Mouse (Mus musculus) urinary bladder, adult 2 months (tissue): ENCODE results near the gene Cacna1d. TPM values are rescaled to one million over a fixed set of nuclear protein-coding genes. Genes with fewer than 3 reads are reported as not detected.

Experiments
- DNase-seq: peaks from one replicate; pipeline ENCODE4 v3.0.0; 2022; ENCODE audit warnings: low spot score
- polyA plus RNA-seq: library from polyadenylated mRNA; depleted of rRNA; stranded (reverse); fragments of >200 nt; gene quantifications from 2 replicates; pipeline ENCODE4 v1.2.3, GENCODE M21; 2012

Cacna1d gene
- polyA plus RNA-seq, 1 experiment, result 2.7 TPM

DNA sequence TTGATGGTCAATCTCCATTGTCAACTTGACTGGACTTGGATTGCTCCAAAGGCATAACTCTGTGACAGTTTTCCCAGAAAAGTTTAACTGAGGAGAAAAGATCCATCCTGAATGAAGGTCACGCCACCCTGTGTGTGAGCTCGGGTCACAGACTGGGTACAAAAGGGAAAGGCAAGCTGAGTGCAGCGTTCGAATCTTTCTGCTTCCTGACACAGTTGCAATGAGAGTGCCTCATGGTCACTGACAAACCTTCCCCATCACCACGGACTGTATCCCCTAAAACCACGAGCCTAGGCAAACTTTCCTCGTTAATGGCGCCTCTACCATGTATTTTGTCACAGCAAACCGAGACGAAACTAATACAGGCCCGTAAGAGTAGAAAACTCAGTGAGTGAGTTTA, 325.2 kb downstream of the Cacna1d start:
- no peak for DNase-seq

DNA sequence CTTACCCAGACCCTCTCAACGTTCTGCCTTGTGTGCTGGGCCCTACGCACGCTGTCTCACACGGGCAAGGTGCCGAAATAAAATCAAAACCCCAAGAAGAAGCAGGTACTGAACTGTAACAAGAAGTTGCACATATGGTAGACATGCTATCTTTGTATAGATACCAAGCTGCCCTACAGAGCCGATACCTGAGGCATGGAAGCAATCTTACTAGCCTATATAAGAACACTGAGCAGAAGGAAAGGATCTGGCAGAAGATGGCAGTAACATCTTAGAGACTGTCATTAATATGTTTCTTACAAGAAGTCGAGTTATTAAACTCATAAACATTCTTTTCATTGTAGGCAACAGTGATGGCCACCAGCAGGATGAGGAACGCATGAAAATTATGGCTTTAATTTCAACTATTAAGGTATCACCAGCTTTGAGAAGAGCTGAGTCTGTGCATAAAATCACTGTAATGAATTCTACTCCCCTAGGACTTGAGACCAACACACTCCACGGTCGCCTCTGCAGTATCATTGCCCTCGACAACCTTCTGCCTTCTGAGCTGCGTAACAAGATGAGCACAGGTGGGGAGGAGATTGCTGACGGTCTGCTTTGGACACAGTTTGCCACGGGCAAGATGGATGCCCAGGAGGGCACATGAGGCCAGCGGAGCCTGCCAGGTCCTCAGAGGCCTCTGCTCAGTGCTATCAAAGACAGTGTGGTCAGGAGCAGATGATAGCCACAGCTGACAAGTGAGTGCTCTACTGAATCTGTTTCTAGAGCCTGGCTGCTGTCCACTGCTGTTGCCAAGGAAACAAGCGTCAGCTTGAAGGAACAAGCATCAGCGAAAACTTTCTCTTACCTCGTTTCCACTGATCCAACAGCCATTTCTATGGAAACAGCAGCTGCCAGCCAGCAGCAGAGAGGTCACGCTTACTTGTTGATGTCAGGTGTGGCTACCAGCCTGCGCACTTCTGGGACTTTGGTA, 327.2 kb downstream of the Cacna1d start:
- no peak for DNase-seq

DNA sequence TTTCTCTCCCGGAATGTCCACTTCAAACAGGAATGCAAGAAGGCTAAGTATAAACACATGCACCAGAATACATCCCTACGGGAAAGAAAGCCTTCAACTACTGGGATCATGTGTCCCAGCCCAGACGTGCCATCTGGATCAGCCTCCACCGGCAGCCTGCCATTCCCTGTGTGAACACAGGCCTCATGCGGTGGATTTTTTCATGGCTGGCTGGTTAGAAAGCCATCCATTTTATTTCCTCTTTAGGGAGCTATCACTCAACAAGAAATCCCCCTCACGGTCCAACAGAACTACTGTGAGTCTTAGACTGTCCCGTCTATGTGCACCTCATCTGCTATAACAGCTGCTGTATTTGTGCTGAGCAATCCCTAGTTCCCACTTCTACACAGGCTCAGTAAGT, 343.5 kb downstream of the Cacna1d start:
- no peak for DNase-seq

DNA sequence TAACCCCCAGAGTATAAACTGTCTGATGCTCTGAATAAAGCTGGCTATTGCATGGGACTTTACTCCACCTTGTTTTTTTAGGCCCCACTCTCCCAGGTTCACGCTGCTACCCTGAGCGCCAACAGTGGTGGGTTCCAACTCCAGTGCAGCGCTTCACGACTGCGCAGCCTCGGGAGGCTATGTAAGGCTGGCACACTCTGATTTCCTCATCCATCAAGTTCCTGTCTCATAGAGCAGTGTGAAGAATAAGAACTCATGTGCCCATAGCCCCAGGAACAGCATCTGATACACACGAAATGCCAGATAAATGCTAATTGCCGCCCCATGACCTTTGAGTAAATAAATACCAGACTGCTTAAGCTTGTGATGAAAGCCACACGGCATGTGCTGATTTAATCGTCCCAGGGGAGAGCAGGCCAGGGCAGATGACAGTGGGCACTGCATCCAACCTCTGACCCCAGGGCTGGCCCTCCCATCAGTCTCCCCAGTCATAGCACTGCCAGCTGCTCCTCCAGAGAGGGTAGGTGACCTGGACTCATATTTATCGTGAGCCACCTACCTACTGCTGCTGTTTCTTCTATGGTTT, 352.8 kb downstream of the Cacna1d start:
- no peak for DNase-seq

DNA sequence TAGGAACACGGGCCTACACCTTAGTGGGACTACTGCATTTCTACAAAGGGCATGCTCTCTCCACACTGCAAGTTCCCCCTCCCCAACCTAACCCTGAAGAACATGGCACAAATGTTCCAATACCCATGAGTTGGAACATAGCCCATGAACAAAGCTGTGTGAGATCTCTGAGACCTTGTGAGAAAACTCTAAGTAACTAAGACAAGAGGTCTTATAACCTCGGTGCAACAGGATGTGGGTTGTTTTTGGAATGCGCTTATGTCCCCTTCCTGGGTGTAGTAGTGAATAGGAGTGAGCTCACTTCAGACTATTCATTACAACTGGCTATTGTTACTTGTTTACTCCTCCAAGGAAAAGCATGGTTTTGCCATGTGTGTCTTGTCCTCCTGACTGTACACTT, 353.3 kb downstream of the Cacna1d start:
- no peak for DNase-seq

DNA sequence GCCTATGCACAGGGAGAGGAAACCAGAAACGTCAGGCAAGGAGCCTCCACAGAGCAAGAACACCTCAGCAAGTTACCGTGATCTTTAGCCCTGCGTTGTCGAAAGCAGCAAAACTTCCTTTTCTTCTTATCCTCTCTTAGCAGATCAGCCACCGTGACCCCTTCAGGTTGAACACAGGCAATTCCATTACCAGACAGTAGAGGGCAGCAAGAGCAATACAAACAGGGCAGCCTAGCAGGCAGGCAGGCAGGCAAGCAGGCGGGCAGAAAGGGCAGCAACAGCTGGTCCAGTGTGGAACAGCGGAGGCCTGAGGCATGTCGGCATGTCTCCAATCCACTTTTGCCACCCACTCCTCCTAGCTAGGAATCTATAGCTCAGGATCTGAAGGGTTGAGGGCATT, 354.3 kb downstream of the Cacna1d start:
- peak; percentile 31 for DNase-seq

DNA sequence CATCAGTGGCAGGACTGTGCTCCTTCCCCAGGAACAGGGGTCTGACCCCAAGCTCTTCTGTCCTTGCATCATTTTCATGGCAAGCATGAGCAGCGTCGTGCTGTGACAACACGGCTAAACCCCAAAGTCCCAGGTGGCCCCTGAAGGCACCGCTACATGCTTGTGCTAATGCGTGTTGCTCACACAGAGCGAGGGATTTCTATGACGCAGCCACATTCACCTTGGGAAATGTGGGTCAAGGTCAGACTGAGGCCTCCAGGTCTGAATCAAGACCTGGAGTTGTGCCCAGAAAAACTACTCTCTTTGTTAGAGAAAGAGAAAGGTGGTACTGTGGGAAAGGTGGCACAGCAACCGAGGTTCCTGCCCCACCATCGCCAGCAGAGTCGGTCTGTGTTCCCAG, 355.9 kb downstream of the Cacna1d start:
- DNase-seq, result no peak

DNA sequence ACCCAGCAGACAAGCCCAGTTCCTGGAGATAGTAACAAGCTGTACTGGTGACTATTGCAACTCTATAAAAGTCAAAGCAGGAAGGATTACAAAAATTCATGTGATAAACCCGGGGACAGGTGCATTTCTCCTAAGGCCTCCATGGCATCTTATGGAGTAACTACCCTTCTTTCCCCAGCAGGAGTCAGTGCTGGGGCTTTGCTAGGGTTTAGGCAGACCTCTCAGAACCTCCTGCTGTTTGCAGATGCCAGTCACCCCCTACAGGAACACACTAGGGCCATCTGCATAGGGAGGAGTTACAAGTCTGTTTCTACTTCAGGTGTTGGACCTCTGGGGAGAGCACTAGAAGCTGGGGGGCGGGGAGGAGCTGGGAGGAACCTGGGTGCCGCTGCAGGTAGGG, 357.6 kb downstream of the Cacna1d start:
- DNase-seq, result no peak

DNA sequence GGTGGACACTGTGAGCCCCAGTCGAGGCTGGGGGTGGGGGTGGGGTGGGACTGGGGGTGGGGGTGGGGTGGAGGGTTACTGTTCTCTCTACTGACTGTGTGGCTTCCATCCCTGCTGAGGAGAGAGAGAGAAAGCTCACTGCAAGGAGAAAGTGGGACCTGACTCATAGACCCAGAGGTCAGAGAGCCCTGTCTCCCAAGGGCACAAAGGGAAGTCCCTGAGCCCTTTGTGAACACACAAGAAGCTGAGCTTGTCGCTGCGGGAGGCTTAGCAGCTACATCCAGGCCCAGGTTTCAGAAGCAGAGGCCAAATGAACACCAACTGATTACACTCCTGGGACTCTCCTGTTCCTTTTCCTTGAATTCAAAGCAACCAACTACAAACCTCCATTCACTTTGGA, 360.0 kb downstream of the Cacna1d start:
- no peak for DNase-seq

DNA sequence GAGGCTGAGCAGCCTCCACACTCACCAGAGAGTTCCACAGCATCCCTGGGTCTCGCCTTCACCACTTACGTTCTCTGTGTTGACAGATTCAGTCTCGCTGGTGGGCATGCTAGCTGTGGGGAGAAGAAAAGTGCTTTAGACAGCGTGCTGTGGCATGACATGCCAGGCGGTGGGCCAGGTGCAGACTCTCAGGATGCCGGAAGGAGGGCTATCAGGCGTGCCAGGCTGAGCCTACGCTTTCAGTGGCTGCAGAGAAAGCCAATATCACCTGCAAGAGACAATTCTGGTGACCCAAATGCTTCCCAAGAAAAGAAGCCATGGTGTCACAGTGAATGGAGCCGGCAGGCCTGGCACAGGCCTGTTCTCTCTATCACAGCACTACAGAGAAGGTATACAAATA, 361.2 kb downstream of the Cacna1d start:
- no peak for DNase-seq

DNA sequence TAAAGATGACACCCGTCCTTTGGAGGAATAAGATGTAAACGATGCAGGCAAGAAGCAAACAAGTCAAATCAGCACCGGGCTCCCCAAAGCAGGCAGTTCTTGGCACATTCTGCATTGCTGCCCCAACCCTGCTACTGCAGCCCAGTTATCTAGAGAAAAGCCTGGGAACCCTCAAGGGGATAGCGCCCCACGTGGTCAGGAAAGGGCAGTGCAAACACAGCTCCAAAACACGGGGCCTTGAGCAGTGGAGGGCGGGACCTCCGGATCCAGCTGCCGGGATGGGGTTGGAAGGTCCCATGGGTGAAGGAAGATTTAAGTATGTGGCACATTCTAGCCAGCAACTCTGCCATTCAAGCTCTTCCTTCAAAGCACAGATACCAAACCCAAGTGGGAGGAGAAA, 361.9 kb downstream of the Cacna1d start:
- no peak for DNase-seq

DNA sequence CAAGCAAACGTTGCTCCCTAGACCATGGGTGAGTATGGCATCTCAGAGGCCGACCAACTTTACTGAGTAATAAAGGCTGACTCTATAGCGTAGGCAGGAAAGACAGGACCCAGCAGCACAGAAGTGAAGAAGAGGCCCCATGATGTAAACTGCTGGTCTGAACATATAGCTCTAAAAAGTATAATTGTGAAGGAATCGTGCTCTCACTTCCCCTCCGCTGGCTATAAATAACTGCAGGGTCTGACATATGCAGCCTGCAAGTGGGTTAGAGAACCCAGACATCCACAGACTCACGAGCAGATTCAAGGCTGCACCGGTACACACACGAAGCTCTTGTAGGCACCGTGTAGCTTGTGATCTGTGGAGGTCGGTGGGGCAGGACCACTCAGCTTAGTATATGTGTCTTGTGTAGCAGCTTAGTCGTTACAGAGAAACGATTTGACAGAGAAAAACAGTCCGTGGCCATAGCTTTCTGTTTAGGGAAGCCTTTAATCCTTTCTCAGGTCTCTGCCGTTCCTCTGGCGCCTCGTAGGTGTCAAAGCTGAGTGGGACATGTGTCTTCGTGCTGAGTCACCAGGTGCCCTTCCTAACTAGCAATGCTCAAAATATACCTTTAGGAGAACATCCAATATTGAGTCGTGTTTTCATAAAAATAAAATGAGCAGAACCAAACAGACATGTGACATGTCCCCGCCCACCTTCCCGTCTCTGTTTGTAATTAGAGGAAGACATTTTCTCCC, 366.1 kb downstream of the Cacna1d start:
- DNase-seq, result no peak

DNA sequence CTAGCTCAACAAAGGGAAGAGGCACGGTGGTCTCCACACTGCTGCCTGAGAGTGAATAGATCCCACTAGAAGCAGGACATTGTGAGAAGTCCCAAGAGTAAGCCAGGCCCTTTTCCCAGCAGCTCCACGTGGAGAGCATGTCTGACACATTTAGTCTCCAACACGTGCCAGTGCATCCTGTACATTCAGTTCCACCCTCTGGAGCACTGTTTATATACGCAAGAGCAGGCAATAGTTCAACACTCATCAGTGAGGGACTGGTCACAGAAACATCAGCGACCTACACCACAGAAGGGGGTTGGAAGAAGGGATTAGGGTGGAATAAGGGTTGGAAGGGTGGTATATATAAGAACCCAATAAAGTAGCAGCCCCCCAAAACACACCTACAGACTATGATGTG, 371.2 kb downstream of the Cacna1d start:
- DNase-seq, result no peak

DNA sequence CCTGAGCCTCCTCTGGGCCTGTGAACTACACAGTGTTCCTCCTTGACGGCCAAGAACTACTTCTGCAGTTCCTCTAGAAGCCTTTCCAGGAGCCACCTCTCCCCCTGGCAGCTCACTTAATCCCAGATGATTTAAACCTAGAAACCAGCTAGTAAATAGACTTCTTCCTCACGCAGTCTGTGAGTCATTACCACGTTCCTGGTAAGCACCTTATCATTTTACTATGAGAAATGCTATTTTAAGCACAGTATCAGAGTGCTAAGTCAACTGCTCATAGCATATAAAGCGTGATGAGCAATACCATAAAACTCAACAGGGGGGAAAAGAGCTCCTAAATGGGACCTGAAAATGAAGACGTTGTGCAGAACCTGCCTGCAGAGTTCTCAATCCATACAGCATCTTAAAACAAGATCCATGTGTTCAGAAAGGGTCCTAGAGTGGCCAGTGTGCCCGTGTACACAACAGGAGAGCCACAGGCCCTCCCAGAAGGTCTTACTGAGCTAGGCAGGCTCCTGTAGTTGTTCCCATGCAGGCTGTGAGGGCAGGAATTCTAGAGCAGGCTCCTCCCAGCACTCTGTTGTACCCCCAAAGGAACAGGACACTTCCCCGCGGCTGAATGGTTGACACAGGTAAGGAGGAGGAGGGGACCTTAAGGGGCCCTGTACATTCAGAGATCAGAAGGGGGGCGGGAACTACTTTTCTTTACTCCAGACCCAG, 377.7 kb downstream of the Cacna1d start:
- DNase-seq, result no peak

DNA sequence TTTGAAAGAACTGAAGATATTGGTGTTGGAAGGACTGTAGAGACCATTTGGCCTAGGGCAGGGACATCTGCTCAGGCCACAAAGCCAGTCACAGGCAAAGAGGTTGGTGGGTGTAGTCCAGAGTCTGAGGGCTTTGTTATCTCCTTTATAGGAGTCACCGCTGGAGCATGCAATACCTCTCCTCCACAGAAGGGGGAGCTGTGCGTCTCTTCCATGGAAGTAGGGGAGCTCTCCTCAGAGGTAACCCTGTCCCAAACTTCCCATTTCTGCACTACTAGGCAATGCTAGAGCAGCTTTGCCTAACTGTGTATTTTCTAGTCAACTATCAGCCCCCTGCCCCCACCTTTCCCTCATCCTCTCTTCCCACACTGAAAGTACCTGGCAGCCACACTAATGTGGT, 382.2 kb downstream of the Cacna1d start:
- DNase-seq, result no peak

DNA sequence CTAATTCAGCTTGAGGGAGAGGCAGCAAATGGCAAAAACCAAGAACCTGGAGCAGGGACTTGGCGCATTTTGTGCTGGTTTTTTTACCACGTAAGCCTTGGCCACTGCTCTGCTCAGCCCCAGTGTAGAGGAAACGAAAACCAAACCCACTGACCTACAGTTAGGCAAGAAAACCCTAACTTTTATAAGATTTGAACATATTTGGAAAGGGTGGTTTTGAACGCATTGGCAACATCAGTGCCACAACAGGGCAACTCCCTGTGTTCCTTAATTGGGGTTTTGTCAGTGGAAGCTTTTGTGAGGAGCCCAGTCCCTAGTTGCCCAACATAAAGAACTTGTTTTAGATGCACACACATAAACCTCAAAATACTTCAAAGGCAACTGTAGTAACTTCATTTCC, 384.7 kb downstream of the Cacna1d start:
- DNase-seq, result no peak

DNA sequence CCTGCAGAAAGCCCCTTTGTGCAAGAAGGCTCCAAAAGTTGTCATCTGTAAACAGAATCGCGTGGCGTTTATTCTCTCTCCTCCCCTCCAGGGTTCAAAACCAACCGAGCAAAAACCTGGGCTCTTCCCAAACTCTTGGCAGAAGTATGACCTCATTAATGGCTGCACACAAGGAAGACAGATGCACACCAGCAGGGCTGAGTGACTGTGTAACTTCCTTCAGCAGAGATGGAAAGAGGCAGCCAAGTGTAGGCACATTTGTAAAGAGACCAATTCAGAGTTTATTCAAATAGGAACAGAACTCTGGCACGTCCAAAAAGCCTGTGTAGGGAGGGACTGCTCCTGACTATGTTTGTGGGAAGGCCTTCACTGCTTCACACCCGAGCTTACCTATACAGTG, 385.7 kb downstream of the Cacna1d start:
- no peak for DNase-seq

DNA sequence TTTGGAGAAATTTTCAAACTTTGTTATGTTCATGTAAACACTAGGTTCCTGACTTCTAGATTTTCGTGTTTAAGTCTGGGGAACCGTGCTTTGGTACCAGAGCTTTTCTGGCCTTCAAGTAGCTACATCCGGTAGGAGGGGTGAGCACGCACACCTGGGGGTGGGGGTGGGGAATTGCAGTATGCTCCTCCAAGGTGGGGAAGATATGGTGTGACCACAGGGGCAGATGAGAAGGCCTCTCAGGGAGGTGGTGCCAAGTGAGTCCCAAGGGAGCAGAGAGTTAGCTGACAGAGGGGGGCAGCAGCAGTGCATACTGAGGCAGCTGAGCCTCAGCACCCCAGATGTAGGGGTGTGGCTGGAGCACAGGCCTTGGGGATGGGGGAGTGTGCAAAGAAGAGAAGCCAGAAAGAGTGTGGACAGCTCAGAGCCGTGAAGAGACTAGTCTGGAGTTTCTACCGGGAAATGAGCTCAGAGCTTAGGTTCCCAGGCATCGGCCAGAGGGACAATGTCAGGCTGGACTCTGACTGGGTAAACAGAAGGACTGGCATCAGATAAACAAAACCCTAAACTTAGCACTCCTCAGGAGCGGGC, 387.2 kb downstream of the Cacna1d start:
- DNase-seq, result no peak

DNA sequence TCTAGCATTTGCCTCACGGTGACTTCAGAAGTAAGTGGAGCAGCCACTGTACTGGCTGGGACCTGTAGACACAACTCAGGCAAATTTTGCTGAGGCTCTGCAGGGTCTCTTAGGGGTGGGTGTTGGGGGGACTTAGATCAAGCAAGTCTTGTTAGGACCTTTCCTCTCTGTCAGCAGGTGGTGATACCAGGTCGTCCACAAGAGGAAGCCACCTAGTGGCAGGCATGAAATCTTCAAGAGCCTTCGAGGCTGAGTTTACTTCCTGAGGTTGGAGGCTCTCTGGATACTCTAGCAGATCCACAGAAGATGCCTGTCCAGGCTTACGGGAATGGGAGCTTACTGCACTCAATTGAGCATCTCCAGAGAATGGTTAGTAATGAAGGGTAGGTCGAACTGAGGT, 394.0 kb downstream of the Cacna1d start:
- DNase-seq, result no peak

DNA sequence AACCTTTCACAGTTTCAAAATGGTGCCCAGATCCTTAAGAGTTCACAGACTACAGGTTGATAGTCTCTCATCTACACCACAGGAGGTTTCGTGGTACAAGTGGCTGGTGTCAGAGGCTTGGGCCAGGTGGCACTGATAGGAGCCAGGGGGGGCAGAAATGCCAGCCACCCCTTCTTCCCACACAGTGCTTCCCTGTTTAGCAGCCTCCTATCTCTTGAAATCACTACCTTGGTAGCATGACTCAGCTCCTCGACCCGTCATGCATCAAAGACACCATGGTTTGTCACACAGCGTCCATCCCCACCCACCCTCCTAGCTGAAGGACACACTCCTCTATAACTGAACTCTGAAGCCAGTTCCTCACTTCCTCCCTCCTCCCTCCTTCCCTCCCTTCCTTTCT, 398.8 kb downstream of the Cacna1d start:
- no peak for DNase-seq

DNA sequence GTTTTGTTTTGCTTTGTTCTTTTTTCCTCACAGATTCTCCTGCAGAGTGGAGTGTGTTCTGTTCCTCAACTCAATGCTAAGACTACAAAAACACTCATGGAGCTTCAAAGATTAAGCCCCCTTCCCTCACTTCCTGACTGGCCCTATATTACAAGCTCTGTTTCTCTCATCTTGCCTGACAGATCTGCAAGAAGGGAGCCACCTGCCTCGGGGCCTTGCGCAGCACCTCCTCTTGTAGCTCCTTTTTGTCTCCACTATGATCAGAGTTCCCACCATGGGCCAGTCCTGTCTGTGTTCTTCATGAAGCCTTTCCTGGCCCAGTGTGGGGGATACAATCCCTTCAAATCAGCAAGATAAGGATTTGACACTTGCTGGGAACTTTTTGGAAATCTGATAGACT, 399.2 kb downstream of the Cacna1d start:
- no peak for DNase-seq

DNA sequence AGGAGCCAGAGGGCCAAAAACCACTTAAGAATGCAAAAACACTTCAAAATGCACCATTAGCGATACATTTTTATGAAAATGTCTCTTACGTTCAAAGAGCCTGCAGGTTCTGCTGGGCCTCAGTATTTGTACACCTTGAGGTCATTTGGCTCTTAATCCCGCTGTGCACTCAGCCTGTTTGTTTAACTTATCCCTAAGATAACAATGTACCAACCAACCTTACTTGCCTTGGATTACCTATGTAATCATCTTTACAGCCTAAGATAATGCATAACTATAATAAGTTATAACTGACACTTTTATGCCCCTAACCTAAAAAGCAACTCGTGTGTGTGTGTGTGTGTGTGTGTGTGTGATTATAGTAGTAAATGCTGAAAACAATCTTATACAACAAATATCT, 411.5 kb downstream of the Cacna1d start:
- no peak for DNase-seq
